Mouse (Mus musculus): ENCODE results near the gene Zfp341. TPM values are rescaled to one million over a fixed set of nuclear protein-coding genes. Genes with fewer than 3 reads are reported as not detected.

Zfp341 gene
- polyA plus RNA-seq, 1 experiment from 2014 or later, result 0.88 TPM

GRCm38 (mm10) chr2:154601324-154601723 is 11.8 kb upstream of the Zfp341 start:
- Histone ChIP-seq H3K4me2 (ENCODE audit: low read depth, low read length) (no peak overlapping the region), H3K36me3 (ENCODE audit: control insufficient read depth, insufficient read depth, low read length) (no peaks in the 10 kb centered on the region), H3K9me3 (ENCODE audit: control insufficient read depth, low read length) (no peaks in the 10 kb centered on the region), H3K27me3 (ENCODE audit: control insufficient read depth, insufficient read depth, low read depth, low read length) (no peaks in the 10 kb centered on the region), H3K4me1 (replicated peaks; ENCODE audit: control insufficient read depth, insufficient read depth, low read length) (peaks cover 6% of the 10 kb centered on the region; the same call in 1 of the 2 replicates), H3K27ac (ENCODE audit: low read length) (no peak overlapping the region), H3K4me3 (ENCODE audit: low read length) (no peak overlapping the region), H3K9ac (ENCODE audit: low read length) (no peak overlapping the region)
- no peak for ATAC-seq (ENCODE audit: low read depth)
- WGBS, result 70% methylated on average over 3 of the region's 3 CpGs

GRCm38 (mm10) chr2:154603007-154603637 is 10.0 kb upstream of the Zfp341 start:
- H3K27ac ChIP-seq (ENCODE audit: low read length), result peak overlapping the region; percentile 60
- 11% methylated on average over 22 of the region's 22 CpGs for WGBS

GRCm38 (mm10) chr2:154603638-154604153 is 9.4 kb upstream of the Zfp341 start, which contains the start of gene Pxmp4:
Pxmp4 (minus strand) TSS chr2:154603708.
- Histone ChIP-seq H3K4me3 (ENCODE audit: low read length) (peak within 1 kb of the TSS; percentile 78), H3K27ac (ENCODE audit: low read length) (peak within 1 kb of the TSS; percentile 60), H3K36me3 (ENCODE audit: control insufficient read depth, insufficient read depth, low read length) (no peaks in the 10 kb centered on the region), H3K4me1 (replicated peaks; ENCODE audit: control insufficient read depth, insufficient read depth, low read length) (peaks cover 6% of the 10 kb centered on the region; the same call in 1 of the 2 replicates), H3K4me2 (ENCODE audit: low read depth, low read length) (peak within 1 kb of the TSS; percentile 67), H3K9me3 (ENCODE audit: control insufficient read depth, low read length) (no peaks in the 10 kb centered on the region), H3K9ac (ENCODE audit: low read length) (peak within 1 kb of the TSS; percentile 86), H3K27me3 (ENCODE audit: control insufficient read depth, insufficient read depth, low read depth, low read length) (no peaks in the 10 kb centered on the region)
- ATAC-seq (ENCODE audit: low read depth), result peak; percentile 100
- under 1% methylated on average over 13 of the region's 13 CpGs for WGBS

More at GRCm38 (mm10) chr2:154603007-154603637, 10.0 kb upstream of the Zfp341 start:
- Histone ChIP-seq H3K4me1 (replicated peaks; ENCODE audit: control insufficient read depth, insufficient read depth, low read length) (peaks cover 6% of the 10 kb centered on the region; the same call in 1 of the 2 replicates), H3K4me3 (ENCODE audit: low read length) (peak overlapping the region; percentile 78), H3K9me3 (ENCODE audit: control insufficient read depth, low read length) (no peaks in the 10 kb centered on the region), H3K4me2 (ENCODE audit: low read depth, low read length) (peak overlapping the region; percentile 67), H3K36me3 (ENCODE audit: control insufficient read depth, insufficient read depth, low read length) (no peaks in the 10 kb centered on the region), H3K9ac (ENCODE audit: low read length) (peak overlapping the region; percentile 86), H3K27me3 (ENCODE audit: control insufficient read depth, insufficient read depth, low read depth, low read length) (no peaks in the 10 kb centered on the region)
- no peak for ATAC-seq (ENCODE audit: low read depth)

GRCm38 (mm10) chr2:154604156-154604555 is 8.9 kb upstream of the Zfp341 start:
- 24% methylated on average over 7 of the region's 7 CpGs for WGBS
- peak overlapping the region; percentile 49 for H3K9ac ChIP-seq (ENCODE audit: low read length)

GRCm38 (mm10) chr2:154606965-154607364 is 6.1 kb upstream of the Zfp341 start:
- Histone ChIP-seq H3K27me3 (ENCODE audit: control insufficient read depth, insufficient read depth, low read depth, low read length) (no peaks in the 10 kb centered on the region), H3K4me2 (ENCODE audit: low read depth, low read length) (no peak overlapping the region), H3K9me3 (ENCODE audit: control insufficient read depth, low read length) (no peaks in the 10 kb centered on the region), H3K9ac (ENCODE audit: low read length) (no peak overlapping the region), H3K36me3 (ENCODE audit: control insufficient read depth, insufficient read depth, low read length) (no peaks in the 10 kb centered on the region), H3K27ac (ENCODE audit: low read length) (no peak overlapping the region), H3K4me3 (ENCODE audit: low read length) (no peak overlapping the region), H3K4me1 (replicated peaks; ENCODE audit: control insufficient read depth, insufficient read depth, low read length) (peaks cover 6% of the 10 kb centered on the region; the same call in 1 of the 2 replicates)
- ATAC-seq (ENCODE audit: low read depth), result no peak
- WGBS, result 81% methylated on average over 1 of the region's 1 CpGs

More at GRCm38 (mm10) chr2:154604156-154604555, 8.9 kb upstream of the Zfp341 start:
- Histone ChIP-seq H3K27ac (ENCODE audit: low read length) (peak overlapping the region; percentile 35), H3K4me2 (ENCODE audit: low read depth, low read length) (peak overlapping the region; percentile 67), H3K4me3 (ENCODE audit: low read length) (peak overlapping the region; percentile 78), H3K9me3 (ENCODE audit: control insufficient read depth, low read length) (no peaks in the 10 kb centered on the region), H3K36me3 (ENCODE audit: control insufficient read depth, insufficient read depth, low read length) (no peaks in the 10 kb centered on the region), H3K4me1 (replicated peaks; ENCODE audit: control insufficient read depth, insufficient read depth, low read length) (peaks cover 6% of the 10 kb centered on the region; the same call in 1 of the 2 replicates), H3K27me3 (ENCODE audit: control insufficient read depth, insufficient read depth, low read depth, low read length) (no peaks in the 10 kb centered on the region)
- ATAC-seq (ENCODE audit: low read depth), result no peak

- ATAC-seq (ENCODE audit: low read depth), result no peak
- Histone ChIP-seq H3K27ac (ENCODE audit: low read length) (no peak overlapping the region), H3K9ac (ENCODE audit: low read length) (no peak overlapping the region), H3K4me3 (ENCODE audit: low read length) (no peak overlapping the region), H3K4me2 (ENCODE audit: low read depth, low read length) (no peak overlapping the region), H3K36me3 (ENCODE audit: control insufficient read depth, insufficient read depth, low read length) (no peaks in the 10 kb centered on the region), H3K27me3 (ENCODE audit: control insufficient read depth, insufficient read depth, low read depth, low read length) (no peaks in the 10 kb centered on the region), H3K4me1 (replicated peaks; ENCODE audit: control insufficient read depth, insufficient read depth, low read length) (peaks cover 7% of the 10 kb centered on the region; the same call in 1 of the 2 replicates), H3K9me3 (ENCODE audit: control insufficient read depth, low read length) (no peaks in the 10 kb centered on the region)
- WGBS, result 54% methylated on average over 10 of the region's 10 CpGs
These were observed 3.9 kb upstream of the Zfp341 start for GRCm38 (mm10) chr2:154609050-154609767.

- Histone ChIP-seq H3K4me1 (replicated peaks; ENCODE audit: control insufficient read depth, insufficient read depth, low read length) (peaks cover 14% of the 10 kb centered on the region; the same call in 1 of the 2 replicates), H3K4me3 (ENCODE audit: low read length) (peak overlapping the region; percentile 19; the same call in 1 of the 2 replicates), H3K27me3 (ENCODE audit: control insufficient read depth, insufficient read depth, low read depth, low read length) (no peaks in the 10 kb centered on the region), H3K9ac (ENCODE audit: low read length) (0 out of 2 replicates have a peak overlapping the region, but pooled peaks have one; percentile 28), H3K9me3 (ENCODE audit: control insufficient read depth, low read length) (no peaks in the 10 kb centered on the region), H3K36me3 (ENCODE audit: control insufficient read depth, insufficient read depth, low read length) (no peaks in the 10 kb centered on the region), H3K27ac (ENCODE audit: low read length) (peak overlapping the region; percentile 30; the same call in 1 of the 2 replicates), H3K4me2 (ENCODE audit: low read depth, low read length) (peak overlapping the region; percentile 26)
- WGBS, result 58% methylated on average over 19 of the region's 19 CpGs
- no peak for ATAC-seq (ENCODE audit: low read depth)
These were observed 1.9 kb downstream of the Zfp341 start for GRCm38 (mm10) chr2:154614841-154615576.

- Histone ChIP-seq H3K36me3 (ENCODE audit: control insufficient read depth, insufficient read depth, low read length) (no peaks in the 10 kb centered on the region), H3K4me3 (ENCODE audit: low read length) (no peak overlapping the region), H3K4me1 (replicated peaks; ENCODE audit: control insufficient read depth, insufficient read depth, low read length) (peaks cover 14% of the 10 kb centered on the region; the same call in 1 of the 2 replicates), H3K27ac (ENCODE audit: low read length) (no peak overlapping the region; the same call in 1 of the 2 replicates), H3K9ac (ENCODE audit: low read length) (no peak overlapping the region), H3K9me3 (ENCODE audit: control insufficient read depth, low read length) (no peaks in the 10 kb centered on the region), H3K4me2 (ENCODE audit: low read depth, low read length) (no peak overlapping the region), H3K27me3 (ENCODE audit: control insufficient read depth, insufficient read depth, low read depth, low read length) (no peaks in the 10 kb centered on the region)
- ATAC-seq (ENCODE audit: low read depth), result no peak
- 77% methylated on average over 5 of the region's 5 CpGs for WGBS
These were observed 2.6 kb downstream of the Zfp341 start for GRCm38 (mm10) chr2:154615674-154616073.

Measured in lung, embryonic 16.5 days (tissue).